Mouse (Mus musculus) T-cell, adult 2 months (primary cell): ENCODE data around the gene Igfbp5.

Experiments
- DNase-seq: peaks from one replicate; pipeline ENCODE4 v3.0.0; 2022; ENCODE audit warnings: low spot score

Igfbp5 gene

DNA sequence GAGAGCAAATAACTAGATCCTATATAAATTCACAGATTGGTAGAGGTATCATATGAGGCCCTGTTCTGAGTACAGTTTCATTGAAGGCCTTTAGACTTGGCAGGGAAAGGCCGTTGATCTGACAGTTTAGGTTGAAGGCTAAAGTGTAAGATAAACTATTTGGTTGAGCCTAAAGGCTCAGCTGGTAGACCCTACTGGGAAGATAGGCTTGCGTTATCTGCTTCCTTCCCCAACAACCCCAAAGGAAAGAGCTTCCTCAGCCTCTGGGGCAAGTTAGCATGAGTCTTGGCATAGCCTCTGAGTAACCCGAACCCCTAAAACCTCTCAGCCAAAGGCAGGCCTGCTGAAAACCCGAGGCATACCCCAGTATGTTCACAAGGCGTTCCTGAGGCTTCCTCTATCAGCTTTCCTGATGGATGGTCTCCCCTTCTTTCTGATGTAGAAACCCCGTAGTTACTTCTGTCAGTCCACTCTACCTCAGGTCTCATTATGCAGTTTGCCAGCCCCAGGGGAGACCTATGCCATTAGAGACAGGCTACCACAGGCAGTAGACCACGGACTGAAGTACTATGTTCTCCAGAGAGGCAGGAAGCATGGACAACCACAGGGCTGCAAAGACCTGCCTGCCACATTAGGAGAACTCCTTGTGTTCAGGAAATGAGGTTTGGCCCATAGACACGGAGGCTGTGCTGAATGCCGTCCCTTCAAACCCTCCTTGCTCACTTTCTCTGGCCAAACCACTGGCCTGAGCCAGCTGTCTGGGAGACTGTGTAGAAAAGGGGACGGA, 6.1 kb downstream of the Igfbp5 start:
- DNase-seq, result no peak

DNA sequence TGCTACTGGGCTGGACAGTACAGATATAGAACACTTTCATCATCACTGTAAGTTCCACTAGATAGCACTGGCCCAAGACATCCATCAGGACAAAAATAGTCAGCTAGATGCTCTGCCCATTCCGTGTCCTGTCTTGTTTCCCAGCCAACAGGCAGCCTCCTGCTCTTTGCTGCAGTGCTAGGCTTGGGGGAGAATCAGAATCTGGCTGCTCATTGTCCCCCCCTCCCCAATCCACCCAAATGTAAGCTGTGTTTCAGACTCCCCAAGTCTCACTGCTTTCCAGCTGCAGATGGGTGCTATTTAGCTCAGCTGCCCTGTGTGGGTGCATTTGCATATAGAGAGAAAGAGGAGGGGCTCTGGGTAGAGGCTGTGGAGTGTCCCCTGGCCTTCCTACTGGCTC, 7.3 kb downstream of the Igfbp5 start:
- DNase-seq, result no peak

- no peak for DNase-seq
These were observed 8.3 kb downstream of the Igfbp5 start for GRCm38 (mm10) chr1:72866417-72866816.

DNA sequence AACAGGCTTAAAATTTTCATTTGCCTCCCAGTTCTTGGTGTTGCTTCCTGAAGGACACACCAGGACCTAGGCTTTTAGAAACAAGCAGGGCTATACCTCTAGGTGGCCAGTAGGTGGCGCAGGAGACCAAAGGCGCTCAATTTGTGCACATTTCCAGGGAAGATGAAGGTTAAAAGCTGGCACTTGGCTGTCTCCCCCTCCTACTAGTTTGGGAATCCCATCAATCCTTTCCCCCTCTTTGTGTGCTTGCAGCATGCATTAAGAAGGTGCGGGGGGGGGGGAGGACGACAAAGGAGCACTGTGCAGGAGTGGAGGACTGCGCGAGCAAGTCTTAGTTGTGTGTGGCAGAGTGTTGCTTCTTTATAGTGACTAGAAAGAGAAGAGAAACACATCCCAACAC, 8.8 kb downstream of the Igfbp5 start:
- no peak for DNase-seq

- DNase-seq, result no peak
These were observed 10.4 kb downstream of the Igfbp5 start for GRCm38 (mm10) chr1:72864272-72864671.

GRCm38 (mm10) chr1:72863692-72864091, 11.0 kb downstream of the Igfbp5 start:
- no peak for DNase-seq

DNA sequence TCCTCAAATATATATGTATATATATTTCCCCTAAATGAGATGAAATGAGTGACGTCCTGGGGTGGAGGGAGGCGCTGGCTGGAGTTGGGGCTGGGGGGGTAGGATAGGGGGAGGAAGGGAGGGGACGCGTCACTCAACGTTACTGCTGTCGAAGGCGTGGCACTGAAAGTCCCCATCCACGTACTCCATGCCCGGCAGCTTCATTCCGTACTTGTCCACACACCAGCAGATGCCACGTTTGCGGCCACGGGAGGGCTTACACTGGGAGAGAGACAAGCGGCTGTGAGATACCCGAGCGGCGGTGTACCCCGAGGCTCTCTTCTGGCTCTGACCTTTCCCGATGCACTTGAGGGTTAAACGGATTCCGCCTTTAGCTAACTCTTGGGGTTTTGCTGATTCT, 12.4 kb downstream of the Igfbp5 start:
- DNase-seq, result no peak

DNA sequence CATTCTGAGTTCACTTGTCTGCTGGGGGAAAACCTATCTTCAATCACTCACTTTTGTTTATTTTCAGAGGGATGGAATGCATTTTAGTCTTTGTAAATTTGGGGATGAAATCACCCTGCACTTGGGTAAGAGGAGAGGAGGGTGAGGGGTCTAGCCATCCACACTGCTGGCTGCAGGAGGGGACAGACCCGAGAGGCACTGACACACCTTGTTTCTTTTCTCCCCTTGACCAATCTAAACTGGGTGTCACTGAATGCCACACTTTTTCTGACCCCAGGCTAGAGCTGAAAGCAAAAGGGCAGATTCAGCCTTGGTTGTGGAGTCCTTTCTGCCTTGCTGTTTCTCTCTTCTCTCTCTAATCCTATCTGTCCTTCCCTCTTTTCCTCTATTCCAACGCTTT, 13.0 kb downstream of the Igfbp5 start:
- no peak for DNase-seq

- no peak for DNase-seq
These were observed 14.2 kb downstream of the Igfbp5 start for GRCm38 (mm10) chr1:72860502-72860901.

- no peak for DNase-seq
These were observed 14.7 kb downstream of the Igfbp5 start for GRCm38 (mm10) chr1:72859963-72860362.

DNA sequence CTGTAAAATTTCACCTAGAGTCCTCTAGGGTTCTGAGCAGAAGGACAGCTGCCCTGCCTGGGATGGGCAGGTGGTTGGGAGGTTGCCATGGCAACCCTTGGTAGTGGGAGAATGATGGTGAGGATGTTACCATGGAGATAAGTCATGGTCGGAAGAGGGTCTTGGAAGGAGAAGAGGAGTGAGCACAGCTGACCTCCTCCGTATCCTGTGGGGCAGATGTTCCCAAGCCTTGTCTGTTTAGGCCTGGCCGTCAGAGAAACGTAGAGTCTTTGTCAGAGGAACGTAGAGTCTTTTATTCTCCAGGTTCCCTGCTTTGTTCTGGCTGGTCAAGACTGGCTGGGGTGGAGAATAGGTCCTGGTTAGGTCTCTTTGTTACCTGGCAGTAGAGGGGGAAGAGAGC, 15.8 kb downstream of the Igfbp5 start:
- DNase-seq, result no peak

- DNase-seq, result no peak
These were observed 16.4 kb downstream of the Igfbp5 start for GRCm38 (mm10) chr1:72858286-72858685.

DNA sequence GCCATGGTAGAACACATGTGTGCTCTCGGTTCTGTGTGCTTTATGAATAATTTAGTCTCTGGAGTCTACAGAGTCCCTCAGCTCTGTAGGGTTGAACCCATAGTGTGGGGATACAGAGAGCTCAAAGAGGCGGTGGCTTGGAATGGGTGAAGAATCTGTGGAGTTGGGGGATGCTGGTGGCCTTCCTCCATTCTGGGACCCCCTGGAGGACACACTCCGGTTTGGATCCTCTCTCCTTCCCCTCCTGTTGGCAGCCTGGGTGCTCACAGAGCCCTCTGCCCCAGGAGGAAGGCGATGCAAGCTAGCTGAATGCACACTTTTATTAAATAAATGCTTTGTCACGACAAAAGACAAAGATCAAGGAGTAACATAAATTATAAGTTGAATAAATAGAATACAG, 17.1 kb downstream of the Igfbp5 start:
- DNase-seq, result no peak

- no peak for DNase-seq
These were observed 17.5 kb downstream of the Igfbp5 start for GRCm38 (mm10) chr1:72857142-72857541.

DNA sequence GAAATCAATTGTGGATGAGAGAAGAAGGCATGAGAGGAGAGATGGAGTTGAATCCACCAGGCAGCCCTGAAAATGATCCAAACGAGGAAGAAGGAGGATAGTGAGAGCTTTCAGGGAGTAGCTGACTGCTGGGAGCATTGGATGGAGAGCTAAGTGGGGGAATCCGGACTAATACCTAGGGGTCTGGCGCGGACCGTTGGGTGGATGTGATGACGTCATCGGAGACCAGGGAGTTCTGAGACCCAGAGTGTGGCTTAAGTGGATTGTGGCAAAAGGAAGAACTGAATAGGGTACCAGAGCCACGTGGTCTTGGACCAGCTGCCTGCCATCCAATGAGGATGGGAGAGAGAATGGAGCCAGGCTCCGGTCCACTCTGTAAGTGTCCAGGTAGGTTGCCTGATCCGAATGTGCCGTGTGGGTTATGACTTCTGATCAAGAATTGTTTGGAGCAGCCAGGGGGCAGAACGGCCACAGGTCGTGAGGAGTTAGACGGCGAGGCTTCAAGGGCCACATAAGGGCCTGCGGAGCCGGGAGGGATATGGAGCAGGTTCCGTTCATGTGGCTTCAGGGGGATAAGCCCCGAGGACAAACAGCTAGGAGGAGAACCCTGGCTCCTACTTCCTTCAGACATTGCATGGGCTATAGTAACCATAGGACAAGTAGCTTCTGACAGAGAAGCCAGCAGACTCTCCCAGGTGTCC, 18.3 kb downstream of the Igfbp5 start:
- DNase-seq, result no peak

GRCm38 (mm10) chr1:72855729-72856128, 19.0 kb downstream of the Igfbp5 start:
- DNase-seq, result no peak

DNA sequence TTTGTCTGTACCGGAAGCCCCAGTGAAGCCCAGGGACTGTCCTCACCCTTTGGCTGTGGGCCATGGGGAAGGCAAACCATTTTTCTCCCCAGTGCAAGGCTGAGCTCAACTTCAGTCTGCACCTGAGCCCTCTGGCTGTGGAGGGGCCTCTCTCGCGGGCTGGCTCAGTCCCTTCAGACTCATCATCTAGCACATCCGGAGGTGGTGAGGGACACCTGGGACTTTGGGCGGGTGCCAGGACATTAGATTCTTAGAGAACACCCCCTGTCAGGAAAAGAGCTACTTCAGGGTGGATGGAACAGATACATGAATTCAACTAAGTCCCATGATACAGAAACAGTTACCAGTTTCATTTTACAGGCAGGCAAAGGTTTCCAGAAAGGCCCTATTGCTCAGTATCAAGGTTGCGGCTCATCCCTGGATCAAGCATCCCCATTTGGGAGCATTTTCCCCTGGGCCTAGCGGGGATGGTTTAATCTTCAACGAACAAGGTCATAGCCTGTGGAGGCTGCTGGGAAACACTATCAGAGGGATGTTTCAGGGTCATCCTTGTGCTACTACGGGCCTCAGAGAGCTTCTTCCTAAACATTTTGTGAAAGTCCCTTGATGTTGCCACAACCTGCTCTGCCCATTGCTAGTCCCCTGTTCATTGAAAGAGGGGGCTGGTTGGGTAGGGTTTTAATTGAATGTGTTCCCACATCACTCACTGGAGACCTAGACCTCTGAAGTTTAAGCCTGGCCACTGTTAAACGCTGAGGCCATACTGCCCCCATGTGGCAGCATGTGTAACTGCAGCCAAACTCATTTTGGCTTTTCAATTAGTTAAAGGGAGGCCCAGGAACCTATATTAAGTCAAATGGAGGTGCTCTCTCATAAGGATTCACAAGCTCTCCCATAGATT, 20.1 kb downstream of the Igfbp5 start:
- no peak for DNase-seq

DNA sequence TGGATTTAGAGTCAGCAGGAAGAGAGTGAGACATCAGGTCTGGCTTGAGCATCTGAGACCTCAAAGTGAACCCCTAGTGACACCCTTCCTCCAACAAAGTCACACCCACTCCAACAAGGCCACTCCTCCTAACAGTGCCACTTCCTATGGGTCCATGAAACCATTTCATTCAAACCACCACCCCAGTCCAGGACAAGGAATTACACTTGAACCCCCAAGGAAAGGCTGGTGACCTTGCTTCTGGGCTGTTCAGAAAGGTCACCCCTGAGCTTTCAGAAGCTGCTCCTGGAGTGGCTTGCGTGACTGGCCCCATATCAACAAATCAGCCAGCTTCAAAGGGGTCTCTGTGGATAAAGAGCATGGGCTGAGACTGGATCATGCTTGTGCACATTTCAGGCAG, 20.9 kb downstream of the Igfbp5 start:
- DNase-seq, result no peak

- no peak for DNase-seq
These were observed 25.6 kb downstream of the Igfbp5 start for GRCm38 (mm10) chr1:72849037-72849436.

DNA sequence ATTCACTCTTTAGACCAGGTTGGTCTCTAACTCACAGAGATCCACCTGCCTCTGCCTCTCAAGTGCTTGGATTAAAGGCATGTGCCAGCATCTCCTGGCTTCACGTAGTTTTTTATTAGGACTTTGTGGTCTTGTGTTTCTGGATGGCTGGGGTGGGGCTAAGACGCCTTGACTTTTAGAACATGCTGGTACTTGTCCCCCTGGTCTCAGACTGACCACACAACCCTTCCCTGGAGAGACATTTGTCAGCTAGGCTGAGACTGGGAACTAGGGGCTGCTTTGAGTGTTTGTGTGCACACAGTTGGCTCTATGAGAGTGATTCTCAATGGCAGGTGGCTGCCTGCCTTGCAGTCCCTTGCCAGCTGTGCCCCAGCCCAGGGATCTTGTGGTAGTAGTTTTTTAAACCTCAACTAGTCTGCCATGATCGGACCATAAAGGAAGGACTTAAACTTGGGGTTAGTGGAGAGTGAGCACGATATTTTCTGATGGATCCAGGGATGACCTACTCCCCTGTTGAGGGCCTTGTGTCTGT, 26.8 kb downstream of the Igfbp5 start:
- DNase-seq, result no peak

DNA sequence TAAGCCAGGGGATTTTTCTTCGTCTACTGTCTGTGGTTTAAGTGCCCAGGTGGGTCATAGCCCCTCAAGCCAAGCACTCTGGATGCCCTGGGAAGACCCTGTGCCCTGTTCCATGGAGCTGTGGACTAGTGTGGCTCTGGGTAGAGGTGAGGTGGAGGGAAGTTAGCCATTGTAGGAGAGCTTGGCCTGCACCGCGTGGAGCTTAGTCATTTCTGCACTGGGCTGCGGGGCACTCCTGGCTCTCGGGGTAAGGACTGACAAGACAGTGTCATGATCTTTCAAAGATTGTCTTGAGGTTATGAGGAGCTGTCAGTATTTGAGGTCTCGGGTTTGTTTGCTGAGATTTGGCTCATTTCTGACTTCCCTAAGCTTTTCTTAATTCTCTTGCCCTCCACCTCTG, 30.0 kb downstream of the Igfbp5 start:
- no peak for DNase-seq

DNA sequence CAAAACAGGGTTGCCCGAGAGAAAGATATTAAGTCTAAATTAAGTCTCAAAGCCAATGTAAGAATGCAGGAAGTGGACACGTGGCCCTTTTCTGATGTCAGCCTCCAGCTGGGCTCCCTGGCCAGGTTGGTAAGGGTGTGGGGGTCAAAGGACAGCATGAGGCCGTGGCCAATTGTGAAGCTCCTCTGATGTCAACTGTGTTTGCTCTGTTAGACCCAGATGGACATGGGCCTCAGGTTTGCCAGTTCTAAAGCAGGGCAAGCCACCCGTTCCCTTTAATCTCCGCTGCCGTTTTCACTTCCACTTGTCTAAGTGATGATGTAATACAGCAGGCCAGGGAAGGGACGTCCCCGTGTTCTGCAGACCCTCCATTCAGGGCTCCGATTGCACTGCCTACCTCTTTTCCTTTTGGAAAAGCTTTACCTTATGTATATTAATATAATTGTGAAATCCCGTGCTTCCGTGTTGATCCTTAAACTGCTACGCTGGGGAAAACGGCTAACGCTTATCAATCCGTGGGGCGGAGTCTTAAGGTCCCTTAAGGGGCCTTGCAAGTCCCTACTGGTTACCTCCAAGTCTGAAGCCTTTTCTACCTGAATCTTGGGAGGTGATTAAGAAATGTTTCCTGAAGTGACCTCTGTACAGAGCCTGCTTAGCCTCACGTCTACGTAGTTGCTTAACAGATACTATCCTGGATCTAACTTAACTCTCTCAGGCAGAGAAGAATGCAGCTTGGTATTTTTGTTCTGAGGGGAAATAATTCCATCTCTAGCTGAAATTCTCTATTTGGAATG, 31.8 kb downstream of the Igfbp5 start:
- no peak for DNase-seq
